Mouse (Mus musculus) central nervous system, embryonic 18 days (tissue): Measurements from ENCODE around the gene Kif1c. TPM values are rescaled to one million over a fixed set of nuclear protein-coding genes. Genes with fewer than 3 reads are reported as not detected.

Source experiments
- polyA plus RNA-seq: library from polyadenylated mRNA; depleted of rRNA; stranded (reverse); fragments of >200 nt; gene quantifications from 2 replicates; pipeline ENCODE4 v1.2.3, GENCODE M21; 2012; rRNA removed

Gene Kif1c
- 16.3 and 18.0 TPM in 2 replicates for polyA plus RNA-seq

DNA sequence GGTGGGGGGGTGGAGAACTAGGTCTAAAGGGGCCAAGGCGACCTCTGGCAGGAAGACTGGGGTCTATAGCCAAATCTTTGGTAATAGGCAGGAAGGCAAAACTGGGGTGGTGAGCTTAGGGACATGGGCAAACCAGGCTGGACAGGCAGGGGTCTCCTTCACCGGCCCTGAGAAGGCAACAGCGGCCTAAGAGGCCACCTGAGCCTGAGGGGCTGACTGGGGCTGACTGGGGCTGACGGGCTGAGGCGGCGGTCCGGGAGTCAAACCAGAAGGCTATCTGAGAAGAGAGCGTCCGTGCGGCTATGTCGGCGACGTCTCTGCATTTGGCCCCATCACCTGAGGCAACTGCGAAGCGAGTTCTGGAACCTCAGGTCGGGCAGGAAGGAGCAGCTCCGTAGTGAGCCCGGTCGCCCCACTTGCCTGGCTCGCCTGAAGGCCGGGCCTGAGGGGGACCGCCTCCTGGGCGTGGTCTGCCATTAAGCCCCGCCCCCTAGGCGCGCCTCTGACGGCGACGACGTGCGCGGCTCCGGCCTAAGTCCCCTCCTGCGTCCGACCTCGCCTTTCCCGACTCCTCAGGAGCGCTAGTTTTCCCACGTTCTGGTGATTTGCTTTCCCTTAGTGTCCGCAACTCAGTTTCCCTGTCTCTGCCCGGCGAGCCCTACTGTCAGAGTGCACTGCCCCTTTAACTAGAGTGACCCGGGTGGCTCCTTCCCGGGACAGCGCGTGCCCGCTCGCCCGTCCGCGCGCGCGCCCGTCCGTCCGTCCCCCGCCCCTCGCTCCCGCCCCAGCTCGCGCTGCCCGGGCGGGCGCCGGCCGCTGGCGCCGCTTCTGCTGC lies at the start of gene Kif1c, which contains the start of gene Inca1:
TSS of gene Kif1c (plus strand) at position 827 of the 835 bp plus-strand sequence.
TSS of gene Inca1 (minus strand) at position 434 of the 835 bp plus-strand sequence.

DNA sequence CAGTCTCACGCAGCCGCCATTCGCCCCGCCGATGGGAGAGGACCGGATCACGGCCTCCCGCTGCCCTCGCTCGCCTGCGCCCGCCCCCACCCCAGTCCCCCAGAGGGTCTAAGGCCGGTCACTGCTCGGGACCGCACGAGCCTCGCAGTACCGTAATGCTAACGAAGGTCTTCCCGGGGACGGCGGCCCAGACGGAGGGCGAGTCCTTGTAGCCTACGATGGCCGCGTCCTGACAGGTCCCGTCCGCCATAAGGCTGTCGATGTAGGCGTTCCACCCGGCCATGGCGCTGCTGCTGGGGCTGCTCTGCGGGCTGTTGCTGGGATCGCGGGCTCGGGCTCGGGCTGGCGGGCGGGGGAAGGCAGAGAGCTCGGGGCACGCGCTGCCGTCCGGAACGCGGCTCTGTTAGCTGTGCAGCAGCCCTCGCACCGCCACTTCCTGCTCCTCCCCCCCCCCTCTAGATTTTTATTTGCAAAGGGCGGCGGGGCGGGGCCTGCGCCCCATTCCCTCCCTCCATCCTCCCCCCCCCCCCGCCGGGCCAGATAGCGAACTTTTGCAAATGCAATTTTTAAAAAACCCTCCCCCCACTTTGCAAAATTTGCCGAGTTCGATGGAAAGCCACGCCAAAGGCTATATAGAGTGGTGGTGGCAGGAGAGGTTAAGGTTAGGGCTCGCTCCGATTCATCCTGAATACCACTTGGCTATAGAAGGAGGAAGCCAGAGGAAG lies 46.0 kb upstream of the Kif1c start, which contains the start of gene Pfn1:
TSS of gene Pfn1 (minus strand) at position 447 of the 725 bp plus-strand sequence.

DNA sequence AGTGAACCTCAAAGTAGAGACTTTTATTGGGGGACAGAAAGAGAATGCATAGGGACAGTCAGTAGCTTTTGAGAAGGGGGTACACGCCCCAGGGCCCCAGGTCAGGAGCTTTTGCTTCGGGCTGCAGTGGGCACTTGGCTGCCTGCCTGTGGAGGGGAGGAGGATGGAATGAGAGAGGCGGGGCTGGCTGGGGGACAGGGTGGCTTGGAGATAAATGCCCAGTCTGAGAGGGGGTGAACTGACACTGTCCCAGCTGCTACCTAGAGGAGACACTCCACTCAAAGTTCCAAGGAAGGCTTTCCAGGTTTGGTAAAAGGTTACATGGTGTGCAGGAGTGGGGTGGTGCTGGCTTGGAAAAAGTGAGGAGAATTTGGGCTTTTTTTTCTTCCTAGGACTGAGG lies 43.4 kb upstream of the Kif1c start, which contains the start of gene Eno3:
TSS of gene Eno3 (plus strand) at position 239 of the 400 bp plus-strand sequence.

DNA sequence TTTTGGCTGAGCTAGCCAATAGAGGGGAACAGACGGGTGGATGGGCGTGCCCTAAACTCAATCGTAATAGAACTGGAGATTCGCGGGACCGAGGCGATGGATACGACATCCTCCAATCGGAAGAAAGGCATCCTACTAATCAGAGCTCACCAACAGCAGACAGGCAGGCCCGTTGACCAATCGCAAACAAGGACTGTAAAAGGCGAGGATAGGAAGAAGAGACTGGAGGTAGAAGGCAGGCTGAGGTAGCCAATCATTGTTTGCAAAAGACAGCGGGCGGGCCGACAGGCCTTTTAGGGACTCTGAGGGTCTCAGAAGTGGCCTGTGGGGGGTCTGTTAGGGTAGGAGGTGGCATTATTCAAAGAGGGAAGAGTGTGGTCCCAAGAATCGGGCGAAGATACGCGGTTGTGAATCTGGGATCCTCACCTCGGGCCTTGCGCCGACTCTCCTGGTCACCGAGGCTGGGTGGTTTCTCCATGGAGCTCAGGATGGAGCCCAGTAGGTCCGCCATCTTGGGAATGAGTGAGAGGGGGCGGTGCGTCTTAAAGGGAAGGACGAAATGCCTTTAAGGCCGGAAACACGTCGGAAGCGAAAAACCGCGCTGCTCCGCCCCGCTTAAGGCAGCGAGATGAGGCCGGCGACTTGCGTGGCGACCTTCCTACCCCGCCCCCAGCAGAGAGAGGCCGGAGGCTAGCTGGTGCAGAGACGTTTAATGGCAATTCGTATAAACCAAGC lies 31.4 kb upstream of the Kif1c start, which contains the start of gene Spag7:
TSS of gene Spag7 (minus strand) at position 646 of the 735 bp plus-strand sequence.

DNA sequence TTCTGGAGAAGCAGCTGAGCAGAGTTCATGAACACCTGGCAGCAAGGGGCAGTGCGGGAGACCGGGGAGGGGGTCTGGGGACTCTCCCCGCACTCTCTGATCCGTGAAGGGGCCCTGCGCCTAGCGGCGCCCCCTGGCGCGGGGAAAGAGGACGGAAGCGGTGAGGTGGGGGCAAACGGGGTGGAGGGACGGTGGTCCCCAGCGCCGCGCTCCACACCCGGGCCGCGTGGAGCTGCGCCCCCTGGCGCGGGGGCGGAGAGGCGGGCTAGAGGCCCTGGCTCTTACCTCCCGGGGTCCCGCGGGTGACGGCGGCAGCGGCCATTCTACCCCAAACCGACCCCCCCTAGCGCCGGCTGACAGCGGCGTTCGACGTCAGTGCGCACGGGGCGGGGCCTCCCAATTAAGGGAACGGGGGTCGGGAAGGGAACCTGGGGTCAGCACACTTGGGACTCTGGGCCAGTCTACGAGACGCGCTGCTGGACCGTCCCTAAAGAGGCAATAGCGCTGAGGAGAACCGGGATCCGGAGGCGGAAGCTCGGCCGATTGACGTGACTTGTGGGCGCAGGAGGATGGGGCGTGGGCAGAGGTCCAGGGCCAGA lies 12.6 kb upstream of the Kif1c start, which contains the start of gene Camta2:
TSS of gene Camta2 (minus strand) at position 505 of the 599 bp plus-strand sequence.

DNA sequence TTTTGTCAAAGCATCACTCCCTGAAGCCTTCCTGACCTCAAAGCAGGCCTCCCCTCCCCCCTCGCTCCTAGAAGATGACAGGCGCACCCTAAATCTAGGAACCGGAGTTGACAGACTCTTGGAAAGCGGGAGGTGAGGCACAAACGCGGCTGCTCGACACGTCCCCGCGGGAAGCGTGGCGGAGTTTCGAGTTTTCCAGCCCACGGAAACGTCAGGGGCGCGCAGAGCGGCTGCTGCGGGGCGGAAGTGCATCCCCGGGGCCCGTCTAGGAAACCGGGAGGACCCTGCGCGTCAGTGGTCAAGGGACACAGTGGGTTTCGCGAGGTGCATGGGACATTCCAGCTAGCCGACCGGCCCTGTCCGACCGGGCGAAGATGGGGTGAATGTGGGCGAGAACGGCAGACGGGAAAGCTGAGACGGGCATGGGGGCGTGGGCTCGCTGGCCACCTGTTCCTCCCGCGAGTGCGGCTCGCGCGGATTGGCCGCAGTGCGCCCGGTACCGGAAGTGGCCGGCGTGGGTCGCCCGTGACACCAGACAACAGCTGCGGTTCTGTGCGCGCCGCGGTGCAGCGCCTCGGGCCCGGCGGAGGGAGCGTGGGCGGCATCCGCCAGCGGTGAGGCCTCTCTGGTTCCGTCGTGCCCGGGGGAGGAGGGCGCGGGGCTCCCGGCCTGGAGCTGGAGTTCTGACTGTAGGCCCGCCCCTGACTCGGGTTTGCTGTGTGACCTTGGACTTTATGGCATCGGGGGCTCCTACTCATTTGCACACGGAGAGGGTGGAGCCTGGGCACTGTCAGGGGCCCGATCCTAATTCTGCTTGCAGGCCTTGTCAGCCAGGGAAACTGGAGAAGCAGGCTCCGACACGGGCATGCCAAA lies 63.8 kb downstream of the Kif1c start, which contains the start of gene Zfp3:
TSS of gene Zfp3 (plus strand) at position 274 of the 873 bp plus-strand sequence.

Other genes with a start within 250 kb of the Kif1c start
- gene Med11, start 248.6 kb upstream of the Kif1c start, polyA plus RNA-seq, result 29.5 and 33.2 TPM in 2 replicates
- gene Zmynd15, start 241.1 kb upstream of the Kif1c start, polyA plus RNA-seq, result 1.4 and 1.6 TPM in 2 replicates
- 2.1 and 4.0 TPM in 2 replicates for gene Cxcl16, start 240.6 kb upstream of the Kif1c start, polyA plus RNA-seq
- 5.3 and 6.0 TPM in 2 replicates for gene Tm4sf5, start 195.3 kb upstream of the Kif1c start, polyA plus RNA-seq
- gene Vmo1, start 185.9 kb upstream of the Kif1c start, polyA plus RNA-seq, result 0.17 TPM in 1 of 2 replicates, not detected in the other
- gene Gltpd2, start 181.4 kb upstream of the Kif1c start, polyA plus RNA-seq, result not detected in 2 replicates
- gene Psmb6, start 175.2 kb upstream of the Kif1c start, polyA plus RNA-seq, result 411 and 440 TPM in 2 replicates
- gene Gm40193, start 167.6 kb upstream of the Kif1c start, polyA plus RNA-seq, result not detected in 2 replicates
- 30.0 and 37.4 TPM in 2 replicates for gene Pld2, start 160.5 kb upstream of the Kif1c start, polyA plus RNA-seq
- 97.3 and 104 TPM in 2 replicates for gene Mink1, start 137.7 kb upstream of the Kif1c start, polyA plus RNA-seq
- gene 4930544D05Rik, start 84.7 kb upstream of the Kif1c start, polyA plus RNA-seq, result 0.12 TPM in 1 of 2 replicates, not detected in the other
- gene Chrne, start 81.3 kb upstream of the Kif1c start, polyA plus RNA-seq, result 0.13 and 0.53 TPM in 2 replicates
- 0.05 TPM in 1 of 2 replicates, not detected in the other for gene Gp1ba, start 61.4 kb upstream of the Kif1c start, polyA plus RNA-seq
- gene Rnf167, start 53.3 kb upstream of the Kif1c start, polyA plus RNA-seq, result 96.5 and 96.7 TPM in 2 replicates
- gene Slc25a11, start 53.1 kb upstream of the Kif1c start, polyA plus RNA-seq, result 113 and 117 TPM in 2 replicates
- gene Pfn1, start 45.9 kb upstream of the Kif1c start, polyA plus RNA-seq, result 321 and 340 TPM in 2 replicates
- 17.5 and 44.8 TPM in 2 replicates for gene Eno3, start 43.3 kb upstream of the Kif1c start, polyA plus RNA-seq
- 70.3 and 73.0 TPM in 2 replicates for gene Spag7, start 31.1 kb upstream of the Kif1c start, polyA plus RNA-seq
- gene Camta2, start 12.4 kb upstream of the Kif1c start, polyA plus RNA-seq, result 20.3 and 22.8 TPM in 2 replicates
- gene Inca1, start 393 bp upstream of the Kif1c start, polyA plus RNA-seq, result 0.49 and 0.56 TPM in 2 replicates
- gene Zfp3, start 63.7 kb downstream of the Kif1c start, polyA plus RNA-seq, result 9.1 TPM in 2 replicates
- gene Scimp, start 112.0 kb downstream of the Kif1c start, polyA plus RNA-seq, result 0.07 TPM in 1 of 2 replicates, not detected in the other
- 35.8 and 38.5 TPM in 2 replicates for gene Rabep1, start 144.2 kb downstream of the Kif1c start, polyA plus RNA-seq